ENCODE assay signal across 8 mouse cellular contexts in genomic region chr11:77215483-77215882, GRCm38 (mm10). TPM values are rescaled to one million over a fixed set of nuclear protein-coding genes. Genes with fewer than 3 reads are reported as not detected.
A peak's percentile ranks its signal among the peaks of the same experiment; 100 is the strongest.
DNase-seq lines count a peak whose midpoint lies in the region; ATAC-seq and TF ChIP-seq lines count a peak whose summit lies in the region.

No protein-coding gene starts in this region.

- H3K9ac ChIP-seq in neural tube, embryonic 15.5 days (replicated peaks) = peak overlapping the region; percentile 93

- no peaks in the 10 kb centered on the region for H3K27me3 ChIP-seq in thymus, adult 2 months (ENCODE audit: control insufficient read depth, insufficient read depth, low read length)
- no peaks in the 10 kb centered on the region for H3K27me3 ChIP-seq in limb, embryonic 10.5 days (ENCODE audit: low read depth, poor library complexity, severe bottlenecking)
- H3K27me3 ChIP-seq in neural tube, embryonic 15.5 days (replicated peaks) = no peaks in the 10 kb centered on the region

- ATAC-seq in cerebellum, adult (ENCODE audit: insufficient number of reproducible peaks, low FRiP score, low TSS enrichment) = 0 out of 2 replicates have a peak, but pooled peaks have one; percentile 16
- ATAC-seq in neural tube, embryonic 15.5 days (ENCODE audit: low FRiP score) = peak; percentile 33; the same call in 1 of the 2 replicates

- 2% methylated on average over 11 of the region's 11 CpGs for WGBS in thymus, adult 2 months
- 1% methylated on average over 11 of the region's 11 CpGs for WGBS in limb, embryonic 10.5 days
- under 1% methylated on average over 11 of the region's 11 CpGs for WGBS in neural tube, embryonic 15.5 days

- peaks cover 3% of the 10 kb centered on the region; the same call in 1 of the 2 replicates for H3K4me1 ChIP-seq in thymus, adult 2 months (replicated peaks; ENCODE audit: control insufficient read depth, insufficient read depth, low read length)
- peaks cover 22% of the 10 kb centered on the region for H3K4me1 ChIP-seq in limb, embryonic 10.5 days
- peaks cover 24% of the 10 kb centered on the region for H3K4me1 ChIP-seq in neural tube, embryonic 15.5 days

- no peaks in the 10 kb centered on the region for H3K9me3 ChIP-seq in limb, embryonic 10.5 days (replicated peaks)
- H3K9me3 ChIP-seq in neural tube, embryonic 15.5 days (replicated peaks) = no peaks in the 10 kb centered on the region

- no peak for TF ChIP-seq CTCF in thymus, adult 2 months (IDR thresholded peaks at IDR 0.05; ENCODE audit: borderline replicate concordance, control insufficient read depth, extremely low read depth, insufficient read depth, low read length, poor library complexity)

- no peaks in the 10 kb centered on the region for H3K36me3 ChIP-seq in thymus, adult 2 months (ENCODE audit: control insufficient read depth, insufficient read depth, low read length)
- H3K36me3 ChIP-seq in limb, embryonic 10.5 days = no peaks in the 10 kb centered on the region
- no peaks in the 10 kb centered on the region for H3K36me3 ChIP-seq in neural tube, embryonic 15.5 days

- H3K4me2 ChIP-seq in neural tube, embryonic 15.5 days = peak overlapping the region; percentile 87

- H3K4me3 ChIP-seq in thymus, adult 2 months (ENCODE audit: control insufficient read depth, insufficient read depth, low read length) = peak overlapping the region; percentile 60
- peak overlapping the region; percentile 84 for H3K4me3 ChIP-seq in limb, embryonic 10.5 days
- H3K4me3 ChIP-seq in neural tube, embryonic 15.5 days (replicated peaks) = peak overlapping the region; percentile 81

- no peak for DNase-seq in cerebellum, adult 9-10 months
- DNase-seq in thymus, adult 2 months = no peak
- no peak for DNase-seq in thymus, postnatal 10 days (ENCODE audit: low spot score in 2 of 2)
- DNase-seq in limb, embryonic 10.5 days (ENCODE audit: low spot score) = no peak
- no peak for DNase-seq in cerebellum, postnatal 36 days
- DNase-seq in adrenal gland, postnatal 14 days = no peak

- no peak for TF ChIP-seq POLR2A in thymus, adult 2 months (IDR thresholded peaks at IDR 0.05; ENCODE audit: control insufficient read depth, extremely low read depth, insufficient read depth, low read length, poor library complexity)

- H3K27ac ChIP-seq in thymus, adult 2 months (ENCODE audit: control insufficient read depth, insufficient read depth, low read length) = peak overlapping the region; percentile 67
- peak overlapping the region; percentile 95 for H3K27ac ChIP-seq in limb, embryonic 10.5 days
- H3K27ac ChIP-seq in neural tube, embryonic 15.5 days (replicated peaks) = peak overlapping the region; percentile 99

RNA-seq across cellular contexts. Expression of gene Ssh2, which starts 0.6 kb away (rescaled TPM):
- polyA plus RNA-seq in thymus, adult 2 months (2012; rRNA removed) = 28.6 and 30.0 TPM in 2 replicates
- polyA plus RNA-seq in limb, embryonic 10.5 days (2016; fragmentation: Nextera tagmentation; extraction: Ambion mirVana) = 6.6 and 8.8 TPM in 2 replicates
- 12.8 and 13.9 TPM in 2 replicates for polyA plus RNA-seq in neural tube, embryonic 15.5 days (2015; fragmentation: Nextera tagmentation; extraction: Ambion mirVana)
- total RNA-seq in adrenal gland, postnatal 14 days (2021) = 33.5 and 51.4 TPM in 2 replicates

RNA-seq across cellular contexts. Expression of gene Efcab5, which starts 26.7 kb away (rescaled TPM):
- 1.1 TPM in 2 replicates for polyA plus RNA-seq in thymus, adult 2 months (2012; rRNA removed)
- 0.09 and 0.16 TPM in 2 replicates for polyA plus RNA-seq in limb, embryonic 10.5 days (2016; fragmentation: Nextera tagmentation; extraction: Ambion mirVana)
- polyA plus RNA-seq in neural tube, embryonic 15.5 days (2015; fragmentation: Nextera tagmentation; extraction: Ambion mirVana) = 0.77 and 0.82 TPM in 2 replicates
- total RNA-seq in adrenal gland, postnatal 14 days (2021) = 0.23 and 0.30 TPM in 2 replicates
